Mouse (Mus musculus) cerebellum, adult (tissue): ENCODE results near the gene Orai1.
"Not testable (repeated sequence)": the region's sequence is repeated elsewhere in the genome, so short reads cannot be mapped to it uniquely, and the experiment has no call there.

Experiments
- ATAC-seq: cut with Nextera tagmentation; 2 replicates; pipeline ENCODE4 v1.9.2; 2017; ENCODE audit warnings: mild to moderate bottlenecking, moderate library complexity, mixed read lengths; ENCODE audit not compliant: insufficient number of reproducible peaks, low FRiP score, low TSS enrichment

Orai1 gene

GRCm38 (mm10) chr5:123014753-123015701 is at the start of gene Orai1:
Orai1 (plus strand) TSS chr5:123015074.
- ATAC-seq: peak; percentile 86

- ATAC-seq: no peak
Measured at GRCm38 (mm10) chr5:122965427-122965826, 49.4 kb upstream of the Orai1 start.

GRCm38 (mm10) chr5:122968322-122968721 is 46.6 kb upstream of the Orai1 start:
- no peak for ATAC-seq

- no peak for ATAC-seq
Measured at GRCm38 (mm10) chr5:122970056-122970455, 44.8 kb upstream of the Orai1 start.

GRCm38 (mm10) chr5:122971438-122971837 is 43.4 kb upstream of the Orai1 start:
- ATAC-seq: no peak

- peak; percentile 56; the same call in 1 of the 2 replicates for ATAC-seq
Measured at GRCm38 (mm10) chr5:122972116-122972515, 42.8 kb upstream of the Orai1 start.

GRCm38 (mm10) chr5:122974701-122975100 is 40.2 kb upstream of the Orai1 start:
- ATAC-seq: not testable (repeated sequence)

GRCm38 (mm10) chr5:122978970-122979369 is 35.9 kb upstream of the Orai1 start:
- no peak for ATAC-seq

- ATAC-seq: no peak
Measured at GRCm38 (mm10) chr5:122984483-122984882, 30.4 kb upstream of the Orai1 start.

GRCm38 (mm10) chr5:122985276-122985675 is 29.6 kb upstream of the Orai1 start:
- no peak for ATAC-seq

GRCm38 (mm10) chr5:122986091-122986493 is 28.8 kb upstream of the Orai1 start:
- no peak for ATAC-seq

GRCm38 (mm10) chr5:122987211-122988020 is 27.5 kb upstream of the Orai1 start:
- no peak for ATAC-seq

GRCm38 (mm10) chr5:122988021-122988751 is 26.7 kb upstream of the Orai1 start:
- no peak for ATAC-seq

GRCm38 (mm10) chr5:122989001-122989525 is 25.8 kb upstream of the Orai1 start:
- ATAC-seq: peak; percentile 63; the same call in 1 of the 2 replicates

- no peak for ATAC-seq
Measured at GRCm38 (mm10) chr5:122989551-122990330, 25.1 kb upstream of the Orai1 start, which contains the start of gene Kdm2b. Kdm2b (minus strand) TSS chr5:122989823.

- no peak for ATAC-seq
Measured at GRCm38 (mm10) chr5:122990411-122991160, 24.3 kb upstream of the Orai1 start.

- no peak for ATAC-seq
Measured at GRCm38 (mm10) chr5:122991350-122992004, 23.4 kb upstream of the Orai1 start.

- ATAC-seq: no peak
Measured at GRCm38 (mm10) chr5:122993811-122994210, 21.1 kb upstream of the Orai1 start.
